Mouse (Mus musculus) brown adipose tissue, adult 24 weeks (tissue): ENCODE measurements around the gene Clint1. TPM values are rescaled to one million over a fixed set of nuclear protein-coding genes. Genes with fewer than 3 reads are reported as not detected.

Experiments used
- H3K27ac ChIP-seq: fragments of 200-500 bp; replicated peaks from 2 replicates; pipeline ENCODE4 v1.5.1; 2012; ENCODE audit warnings: low read depth, mild to moderate bottlenecking, low read length
- H3K4me1 ChIP-seq: fragments of 200-500 bp; 2 replicates; pipeline ENCODE4 v1.6.1; 2012; ENCODE audit warnings: low read length, mixed read lengths; ENCODE audit not compliant: control insufficient read depth, insufficient read depth, insufficient read length
- H3K4me3 ChIP-seq: fragments of 200-500 bp; 2 replicates; pipeline ENCODE4 v1.5.1; 2012; ENCODE audit warnings: low read depth, mild to moderate bottlenecking, low read length, moderate library complexity; ENCODE audit not compliant: insufficient read depth
- polyA plus RNA-seq: library from polyadenylated mRNA; stranded (reverse); fragments of >200 nt; gene quantifications from 2 replicates; pipeline ENCODE4 v1.2.4, GENCODE M21; 2012; ENCODE audit not compliant: missing spikeins, insufficient read depth, insufficient read length

The Clint1 gene
- 20.0 and 24.7 TPM in 2 replicates for polyA plus RNA-seq

DNA sequence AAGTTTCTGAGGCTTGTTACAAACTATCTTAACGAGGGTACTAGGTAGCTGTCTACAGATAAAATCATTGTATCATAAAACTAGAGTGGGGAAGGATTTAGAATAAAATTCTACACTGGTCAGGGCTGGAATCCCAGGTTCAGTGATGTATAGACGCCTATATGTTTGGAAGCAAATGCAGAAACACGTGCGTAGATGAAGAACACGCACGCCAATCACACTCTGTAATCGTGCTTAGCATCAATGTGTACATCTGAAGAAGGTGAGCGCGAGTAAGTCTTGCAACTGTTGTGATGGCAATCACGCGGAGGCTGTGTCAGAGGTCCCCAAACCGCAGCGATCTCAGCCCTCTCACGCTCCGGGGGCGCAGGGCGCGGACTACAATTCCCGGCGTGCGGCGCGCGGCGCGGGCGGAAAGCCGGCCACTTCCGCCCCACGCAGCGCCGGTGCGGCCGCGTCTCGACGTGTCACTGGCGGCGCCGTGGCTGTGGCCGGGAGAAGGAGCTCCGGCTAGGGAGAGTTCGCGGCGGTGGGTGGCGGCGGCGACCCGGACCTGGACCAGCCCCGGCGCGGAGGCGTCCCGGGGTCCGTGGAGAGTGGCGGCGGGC lies at the start of gene Clint1:
Gene Clint1 (plus strand): TSS at position 536 of the 608 bp plus-strand sequence.
- Histone ChIP-seq H3K4me3 (peak within 1 kb of the TSS; percentile 92), H3K4me1 (peaks cover 11% of the 10 kb centered on the region), H3K27ac (peak within 1 kb of the TSS; percentile 49)

DNA sequence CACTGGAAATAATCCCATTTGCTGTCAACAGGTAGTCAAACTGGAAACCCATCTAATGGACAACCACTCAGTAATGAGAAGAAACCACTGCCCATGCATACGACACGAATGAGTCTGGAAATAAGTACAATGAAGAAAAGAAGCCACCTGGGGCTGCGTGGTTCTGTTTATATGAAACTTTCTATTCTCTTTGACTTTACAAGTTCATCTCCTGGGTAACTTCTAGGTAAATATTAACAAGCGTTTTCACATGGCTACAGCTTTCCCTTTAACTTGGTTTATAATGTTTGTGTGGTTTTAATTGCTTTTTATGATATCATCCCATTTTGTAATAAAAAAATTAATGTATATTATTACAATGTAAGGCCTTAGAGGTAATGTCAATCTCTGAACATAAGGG lies 47.8 kb upstream of the Clint1 start:
- Histone ChIP-seq H3K4me1 (no peaks in the 10 kb centered on the region), H3K4me3 (no peak overlapping the region), H3K27ac (no peak overlapping the region)

DNA sequence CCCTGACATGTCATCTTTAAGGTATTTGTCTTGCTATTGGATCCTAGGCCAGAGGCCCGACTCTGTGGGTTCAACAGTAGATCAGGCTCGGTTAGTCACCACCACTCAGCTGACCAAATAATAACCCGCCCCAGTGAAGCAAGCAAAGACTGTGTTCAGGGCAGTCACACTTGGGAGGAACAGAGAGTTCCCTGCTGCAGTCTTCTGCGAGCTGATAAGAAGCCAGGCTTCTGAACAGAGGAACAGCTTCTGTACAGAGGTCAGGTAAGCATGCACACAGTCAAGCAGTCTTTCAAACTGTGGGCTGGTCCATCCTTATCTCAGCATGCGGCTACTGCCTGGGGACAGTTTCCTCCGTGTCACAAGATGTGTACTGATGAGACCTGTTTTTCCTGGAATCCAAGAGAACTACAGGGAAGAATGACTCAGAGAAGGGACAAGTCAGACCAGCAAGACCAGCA lies 46.5 kb upstream of the Clint1 start:
- H3K4me3 ChIP-seq: no peak overlapping the region
- no peaks in the 10 kb centered on the region for H3K4me1 ChIP-seq
- no peak overlapping the region for H3K27ac ChIP-seq

DNA sequence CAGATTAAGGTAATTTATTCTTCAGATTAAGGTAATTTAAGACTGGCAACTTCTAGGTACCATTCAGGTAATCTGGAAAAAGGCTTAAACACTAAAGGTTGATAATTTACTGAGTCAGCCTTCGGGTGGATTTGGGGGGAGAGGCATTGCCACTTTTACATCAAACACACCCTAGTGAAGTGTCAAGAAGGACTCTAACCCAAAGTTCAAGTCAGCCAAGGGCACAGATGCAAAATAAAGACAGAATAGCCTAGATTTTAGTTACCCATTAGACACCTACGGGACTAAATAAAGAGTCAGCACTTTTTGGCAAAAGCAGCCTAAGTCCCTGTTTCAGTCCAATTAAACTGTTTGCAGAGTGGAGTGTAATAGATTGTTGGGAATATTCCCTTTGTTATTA lies 46.0 kb upstream of the Clint1 start:
- Histone ChIP-seq H3K4me3 (no peak overlapping the region), H3K4me1 (no peaks in the 10 kb centered on the region), H3K27ac (no peak overlapping the region)

DNA sequence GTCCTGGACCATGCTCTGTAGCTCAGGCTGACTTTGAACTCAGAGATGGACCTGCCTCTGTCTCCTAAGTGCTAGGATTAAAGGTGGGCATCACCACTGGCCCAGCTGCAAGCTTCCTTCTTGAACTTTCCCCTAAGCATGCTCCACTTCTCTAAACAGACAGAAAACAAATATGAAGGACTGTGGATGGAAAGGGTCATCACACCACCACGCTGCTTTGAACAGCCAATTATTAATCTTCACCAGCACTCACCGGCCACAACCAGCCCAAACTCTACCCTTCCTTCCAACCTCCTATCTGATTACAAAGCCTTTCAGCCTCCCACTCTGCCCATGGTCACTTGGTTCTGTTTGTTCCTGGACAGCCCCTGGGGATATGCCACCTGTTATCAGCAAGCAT lies 45.6 kb upstream of the Clint1 start:
- Histone ChIP-seq H3K27ac (no peak overlapping the region), H3K4me1 (no peaks in the 10 kb centered on the region), H3K4me3 (no peak overlapping the region)

DNA sequence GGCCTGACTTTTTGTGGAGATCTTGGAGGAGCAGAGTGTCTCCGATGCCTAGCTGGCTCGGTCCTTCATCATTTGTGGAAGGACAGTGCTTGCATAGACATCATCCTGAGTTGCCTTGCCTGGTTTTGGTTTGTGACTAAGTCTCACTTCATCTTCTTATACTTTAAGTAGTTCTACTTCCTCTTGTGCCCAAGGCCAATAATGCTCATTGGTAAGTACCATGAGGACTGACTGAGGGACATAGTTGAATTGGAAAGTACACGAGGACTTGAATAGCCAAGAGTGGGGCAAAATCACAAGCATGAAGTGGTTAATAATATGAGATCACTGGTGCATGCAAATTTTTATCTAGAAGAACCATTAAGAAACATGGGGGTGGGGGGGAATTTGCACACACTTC lies 45.0 kb upstream of the Clint1 start:
- H3K4me1 ChIP-seq: no peaks in the 10 kb centered on the region
- H3K27ac ChIP-seq: no peak overlapping the region
- no peak overlapping the region for H3K4me3 ChIP-seq

DNA sequence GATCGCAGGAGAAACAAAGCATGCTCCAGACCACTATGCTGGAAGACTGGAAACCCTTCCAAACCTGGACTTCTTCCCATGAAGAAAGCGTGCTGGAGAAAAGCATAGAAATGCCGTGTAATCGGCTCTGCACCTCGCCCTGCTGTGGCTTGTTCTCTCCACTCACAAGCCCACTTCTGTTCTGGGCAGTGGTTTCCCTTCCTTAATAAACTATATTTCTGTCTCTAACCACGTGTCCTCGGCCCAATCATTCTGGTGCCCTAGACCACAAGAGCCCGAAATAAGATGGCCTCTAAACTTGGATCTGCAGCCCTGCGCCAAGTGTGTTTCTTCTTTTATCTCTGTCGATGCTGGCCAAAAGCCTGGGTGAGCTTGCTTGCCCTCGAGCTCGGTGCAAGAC lies 44.0 kb upstream of the Clint1 start:
- 0 out of 2 replicates have a peak overlapping the region, but pooled peaks have one; percentile 4 for H3K27ac ChIP-seq

DNA sequence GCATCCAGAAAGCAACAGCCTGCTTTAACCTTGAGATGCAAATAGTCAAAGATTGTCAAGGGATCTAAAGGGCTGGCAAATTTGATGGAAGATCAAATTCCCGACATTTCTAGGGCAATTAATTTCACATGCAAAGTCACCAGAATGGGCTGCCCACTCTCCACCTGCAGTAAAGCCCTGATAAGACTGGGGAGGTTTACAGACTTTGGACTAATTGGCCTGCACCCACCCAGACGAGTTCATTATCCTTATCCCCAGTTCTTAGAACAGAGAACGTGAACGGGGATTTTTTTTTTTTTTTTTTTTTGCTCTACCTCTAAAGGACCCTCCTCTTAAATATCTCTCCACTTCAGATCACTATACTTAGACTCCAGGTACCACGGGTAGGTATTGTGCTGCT lies 42.4 kb upstream of the Clint1 start:
- Histone ChIP-seq H3K27ac (no peak overlapping the region), H3K4me3 (no peak overlapping the region)

More for the DNA sequence above, 44.0 kb upstream of the Clint1 start:
- Histone ChIP-seq H3K4me1 (no peaks in the 10 kb centered on the region), H3K4me3 (no peak overlapping the region)

DNA sequence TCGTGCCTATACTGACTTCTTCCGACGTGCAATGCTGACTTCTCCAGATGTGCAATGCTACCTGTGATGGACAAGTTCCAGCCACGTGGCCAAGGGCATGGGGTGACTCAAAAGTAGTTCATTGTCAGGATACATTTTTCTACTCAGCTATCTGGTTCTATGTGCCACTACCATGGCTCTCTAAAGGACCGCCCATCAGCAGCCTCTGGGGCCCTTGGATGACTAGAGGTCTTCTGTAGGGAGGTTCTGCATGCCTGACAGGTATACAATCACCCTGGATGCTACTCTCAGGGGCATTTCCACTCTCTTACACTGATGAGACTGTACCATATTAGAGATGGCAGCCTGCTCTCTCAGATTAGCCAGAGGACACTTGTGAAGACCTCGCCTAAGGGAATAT lies 41.8 kb upstream of the Clint1 start:
- no peaks in the 10 kb centered on the region for H3K4me1 ChIP-seq
- H3K27ac ChIP-seq: no peak overlapping the region

More for the DNA sequence above, 42.4 kb upstream of the Clint1 start:
- no peaks in the 10 kb centered on the region for H3K4me1 ChIP-seq

DNA sequence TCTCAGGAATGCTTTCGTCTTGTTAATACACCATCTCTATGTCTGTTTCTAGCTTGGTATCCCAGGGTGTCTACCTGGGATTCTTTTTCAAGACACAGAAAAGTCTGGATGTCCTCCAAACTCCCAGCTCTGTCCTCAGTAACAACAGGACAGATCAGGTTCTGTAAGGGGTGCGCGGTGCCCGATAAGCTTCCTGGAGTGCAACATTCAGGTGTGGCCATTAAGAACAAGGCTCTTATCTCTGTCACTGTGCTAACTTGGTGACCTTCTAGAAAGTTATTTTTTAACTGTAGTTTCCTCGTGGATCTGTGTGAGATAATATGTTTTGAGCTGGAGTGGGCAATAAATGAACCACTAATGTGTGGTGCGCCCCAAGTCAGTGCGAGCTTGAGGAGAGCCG lies 41.0 kb upstream of the Clint1 start:
- H3K4me1 ChIP-seq: no peaks in the 10 kb centered on the region
- H3K4me3 ChIP-seq: no peak overlapping the region
- H3K27ac ChIP-seq: no peak overlapping the region

More for the DNA sequence above, 41.8 kb upstream of the Clint1 start:
- H3K4me3 ChIP-seq: no peak overlapping the region

DNA sequence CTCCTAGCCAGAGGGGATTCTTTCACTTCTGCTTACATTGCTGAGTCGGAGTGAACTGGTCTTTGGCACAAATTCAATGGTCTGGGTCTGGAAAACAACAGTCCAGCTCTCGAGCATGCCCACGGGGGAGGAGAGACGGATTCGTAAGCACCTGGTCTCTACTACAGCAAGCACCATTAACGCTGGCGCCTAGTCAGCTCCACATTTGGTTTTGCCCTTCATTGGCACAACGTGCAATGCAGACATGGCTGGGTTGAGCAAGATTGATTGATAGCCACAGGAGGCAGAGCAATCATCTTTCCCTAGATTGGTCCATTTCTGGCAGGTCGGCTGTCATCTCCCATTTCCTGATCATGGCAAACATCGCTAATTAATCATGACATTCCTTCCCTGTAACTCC lies 36.2 kb upstream of the Clint1 start:
- Histone ChIP-seq H3K4me3 (no peak overlapping the region), H3K4me1 (no peaks in the 10 kb centered on the region), H3K27ac (no peak overlapping the region)

DNA sequence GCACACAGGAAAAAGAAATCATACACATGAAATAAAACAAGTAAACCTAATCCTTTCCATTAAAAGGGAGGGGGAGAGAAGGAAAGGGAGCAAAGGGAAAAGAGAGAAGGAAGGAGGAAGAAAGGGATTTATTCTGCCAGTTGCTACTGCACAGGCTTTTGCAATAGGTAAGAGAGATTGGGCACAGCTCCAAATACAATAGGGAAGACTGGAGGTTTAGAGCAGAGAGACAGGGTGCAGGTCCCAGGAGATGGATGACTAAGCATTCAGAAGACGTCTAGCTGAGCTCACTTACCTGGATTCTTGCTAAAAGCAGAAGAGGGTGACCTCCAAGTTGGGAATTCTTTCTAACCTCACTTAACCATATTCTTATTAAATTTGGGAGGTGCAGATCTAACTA lies 35.1 kb upstream of the Clint1 start:
- Histone ChIP-seq H3K27ac (no peak overlapping the region), H3K4me1 (no peaks in the 10 kb centered on the region), H3K4me3 (no peak overlapping the region)

DNA sequence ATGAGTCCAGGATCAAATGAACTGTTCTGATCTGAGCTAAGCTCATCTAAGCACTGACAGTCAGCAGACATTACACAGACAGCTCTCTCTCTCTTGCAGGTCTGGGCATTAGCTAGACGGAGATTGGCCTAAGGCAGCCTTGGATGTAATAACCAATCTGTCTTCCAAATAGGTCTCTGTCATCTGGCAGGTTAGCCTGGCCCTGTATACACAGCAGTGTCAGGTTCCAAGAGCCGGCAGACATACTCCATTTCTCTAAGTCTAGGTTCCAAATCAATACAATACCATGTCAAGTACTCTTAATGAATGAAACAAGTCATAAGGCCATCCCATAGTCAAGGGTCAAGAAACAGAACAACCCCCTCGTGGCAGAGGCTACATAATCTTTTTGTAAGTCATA lies 33.9 kb upstream of the Clint1 start:
- no peak overlapping the region for H3K27ac ChIP-seq
- H3K4me1 ChIP-seq: no peaks in the 10 kb centered on the region
- H3K4me3 ChIP-seq: no peak overlapping the region

DNA sequence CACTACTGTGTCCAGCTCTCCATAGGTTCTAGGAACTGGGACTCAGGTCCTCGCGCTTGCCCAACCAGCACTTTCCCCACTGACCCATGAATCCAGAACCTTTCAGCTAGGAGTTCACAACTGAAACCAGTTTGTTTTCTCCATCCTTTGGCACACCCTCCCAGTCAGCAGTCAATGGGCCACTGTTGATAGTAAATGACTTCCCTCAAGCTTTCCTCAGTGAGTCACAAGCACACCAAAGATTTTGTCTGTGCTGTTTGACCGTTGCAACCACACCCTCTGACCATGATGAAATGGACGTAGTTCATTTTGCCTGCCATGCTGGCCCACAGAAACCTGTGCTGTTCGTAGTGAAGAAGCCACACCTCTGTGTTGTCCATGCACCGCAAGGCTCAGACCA lies 30.9 kb upstream of the Clint1 start:
- Histone ChIP-seq H3K27ac (no peak overlapping the region), H3K4me3 (no peak overlapping the region), H3K4me1 (no peaks in the 10 kb centered on the region)

DNA sequence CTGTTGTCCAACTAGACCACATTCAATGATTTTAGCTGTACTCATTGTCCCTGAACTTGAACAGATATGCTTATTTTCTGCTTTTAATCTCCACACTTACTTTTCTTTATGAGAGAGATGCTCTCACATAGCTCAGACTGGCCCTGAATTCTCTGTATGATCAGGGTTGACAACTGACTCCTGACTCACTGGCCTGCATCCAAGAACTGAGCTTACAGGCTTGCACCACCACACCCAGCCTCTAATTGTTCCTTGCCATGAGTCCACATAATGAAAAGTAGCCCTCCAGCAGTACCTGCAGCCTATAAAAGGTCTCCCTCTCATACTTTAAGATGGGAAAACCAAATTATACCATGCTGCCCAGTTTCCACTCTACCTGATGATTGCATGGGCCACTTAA lies 21.7 kb upstream of the Clint1 start:
- Histone ChIP-seq H3K27ac (no peak overlapping the region), H3K4me1 (no peaks in the 10 kb centered on the region), H3K4me3 (no peak overlapping the region)

DNA sequence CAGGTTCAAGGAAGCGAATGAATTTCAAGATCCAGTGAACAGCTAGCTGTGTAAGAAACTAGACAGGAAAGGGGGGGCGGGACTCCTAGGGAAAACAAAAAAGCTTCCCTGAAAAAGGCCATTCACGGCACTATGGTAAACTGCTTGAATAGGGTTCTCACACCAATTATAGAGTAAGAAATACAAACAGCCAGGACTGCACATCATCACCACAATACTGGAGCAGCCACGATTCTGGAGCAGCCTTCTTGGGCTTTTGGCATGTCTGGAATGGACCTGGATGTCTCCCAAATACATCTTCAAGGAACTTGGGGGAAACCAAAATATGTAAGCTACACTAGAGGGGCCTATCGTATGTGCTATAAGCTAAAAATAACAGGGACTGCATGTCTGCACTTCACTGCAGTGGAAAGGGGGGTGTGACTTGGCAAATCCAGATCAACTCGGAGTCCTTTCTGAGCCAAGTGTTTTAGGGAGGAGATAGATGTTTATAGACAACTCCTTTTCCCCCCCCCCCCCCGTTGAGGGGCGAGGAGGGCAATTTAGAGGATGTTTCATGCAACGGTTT lies 21.0 kb upstream of the Clint1 start:
- H3K27ac ChIP-seq: no peak overlapping the region
- no peak overlapping the region for H3K4me3 ChIP-seq
- no peaks in the 10 kb centered on the region for H3K4me1 ChIP-seq
